Mouse (Mus musculus) midbrain, embryonic 16.5 days (tissue): ENCODE data around the gene Ppfibp2. TPM values are rescaled to one million over a fixed set of nuclear protein-coding genes. Genes with fewer than 3 reads are reported as not detected.
A peak's percentile ranks its signal among the peaks of the same experiment; 100 is the strongest.

Experiments
- ATAC-seq: fragments of 200-750 bp; cut with Nextera tagmentation; 2 replicates; pipeline ENCODE4 v1.8.0; 2017; ENCODE audit warnings: moderate TSS enrichment
- H3K27ac ChIP-seq: fragments of 300-500 bp; sonication (generic); 2 replicates; pipeline ENCODE4 v1.5.1; 2014; ENCODE audit warnings: mild to moderate bottlenecking, low read length, mixed read lengths
- H3K27me3 ChIP-seq: fragments of 300-500 bp; sonication (generic); 2 replicates; pipeline ENCODE4 v1.6.1; 2014; ENCODE audit warnings: low read depth, low read length, mixed read lengths; ENCODE audit not compliant: control insufficient read depth, insufficient read depth
- H3K36me3 ChIP-seq: fragments of 300-500 bp; sonication (generic); 2 replicates; pipeline ENCODE4 v1.6.1; 2014; ENCODE audit warnings: mild to moderate bottlenecking, low read length, moderate library complexity, mixed read lengths; ENCODE audit not compliant: control insufficient read depth, insufficient read depth
- H3K4me1 ChIP-seq: fragments of 300-500 bp; sonication (generic); 2 replicates; pipeline ENCODE4 v1.6.1; 2014; ENCODE audit warnings: mild to moderate bottlenecking, low read length, mixed read lengths; ENCODE audit not compliant: control insufficient read depth, insufficient read depth
- H3K4me2 ChIP-seq: fragments of 300-500 bp; sonication (generic); 2 replicates; pipeline ENCODE4 v1.6.1; 2014; ENCODE audit warnings: mild to moderate bottlenecking, low read length, mixed read lengths
- H3K4me3 ChIP-seq: fragments of 300-500 bp; sonication (generic); 2 replicates; pipeline ENCODE4 v1.5.1; 2014; ENCODE audit warnings: low read depth, mild to moderate bottlenecking, low read length, moderate library complexity, mixed read lengths
- H3K9ac ChIP-seq: fragments of 300-500 bp; sonication (generic); 2 replicates; pipeline ENCODE4 v1.6.1; 2014; ENCODE audit warnings: low read depth, low read length, mixed read lengths
- H3K9me3 ChIP-seq: fragments of 300-500 bp; sonication (generic); replicated peaks from 2 replicates; pipeline ENCODE4 v1.6.1; 2014; ENCODE audit warnings: mild to moderate bottlenecking, low read length, mixed read lengths; ENCODE audit not compliant: control insufficient read depth, poor library complexity, severe bottlenecking
- WGBS: fragments of 180-500 bp; shearing (Covaris S2); extraction: QIAGEN DNeasy Blood & Tissue Kit; methylation state at CpG from one replicate; pipeline ENCODE4 v1.1.7; 2014; 5-methylcytosine and 5-hydroxymethylcytosine counted together
- polyA plus RNA-seq: library from polyadenylated mRNA; unstranded; fragments of >200 nt; fragmentation: Nextera tagmentation; extraction: Ambion mirVana; gene quantifications from 2 replicates; pipeline ENCODE4 v1.2.1, GENCODE M21; 2015

Ppfibp2 gene
- polyA plus RNA-seq, 1 experiment from 2014 or later: 1.4 TPM

DNA sequence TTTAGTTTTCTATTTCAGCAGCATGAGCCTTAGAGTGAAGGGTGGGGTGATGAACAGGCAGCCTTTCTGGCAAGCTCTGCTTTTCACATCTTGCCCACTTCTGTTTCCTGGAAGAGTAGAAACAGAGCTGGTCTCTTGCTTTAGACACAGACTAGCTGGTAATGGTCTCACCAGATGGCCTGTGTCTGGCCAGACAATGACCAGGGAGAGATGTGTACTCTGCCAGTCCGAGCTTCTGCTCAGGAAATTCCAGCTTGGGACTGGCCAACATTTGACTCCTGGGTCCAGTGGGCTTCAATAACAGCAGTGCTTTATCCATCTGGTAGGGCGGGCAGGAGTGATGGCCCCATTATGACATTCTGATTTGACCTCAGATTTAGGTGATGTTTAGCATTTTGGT, 150.1 kb downstream of the Ppfibp2 start:
- no peak for ATAC-seq
- H3K27me3 ChIP-seq: no peaks in the 10 kb centered on the region
- no peak overlapping the region for H3K9ac ChIP-seq
- H3K36me3 ChIP-seq: no peaks in the 10 kb centered on the region
- no peak overlapping the region for H3K4me2 ChIP-seq
- no peaks in the 10 kb centered on the region for H3K4me1 ChIP-seq
- H3K4me3 ChIP-seq: no peak overlapping the region
- H3K9me3 ChIP-seq: no peaks in the 10 kb centered on the region
- H3K27ac ChIP-seq: no peak overlapping the region
- 76% methylated on average over 2 of the region's 2 CpGs for WGBS

DNA sequence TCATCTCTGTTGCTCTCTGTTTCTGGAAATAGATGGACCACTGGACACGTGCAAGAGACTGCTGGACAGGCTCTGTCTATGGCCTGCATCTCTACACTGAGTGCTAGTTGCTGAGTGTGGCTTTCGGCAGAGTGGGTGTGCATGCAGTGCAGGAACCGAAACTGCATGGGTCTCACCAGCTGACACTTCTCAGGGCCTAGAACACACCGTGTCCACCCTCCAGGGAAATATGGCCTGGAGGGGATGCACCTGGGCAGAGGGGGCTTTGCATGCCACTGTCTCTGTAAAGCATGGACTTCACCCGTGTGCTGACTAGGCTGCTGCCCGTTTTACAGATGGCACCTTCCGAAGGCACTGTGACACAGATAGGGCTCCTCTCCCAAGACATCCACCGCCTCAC, 151.0 kb downstream of the Ppfibp2 start:
- no peaks in the 10 kb centered on the region for H3K4me1 ChIP-seq
- H3K9me3 ChIP-seq: no peaks in the 10 kb centered on the region
- no peaks in the 10 kb centered on the region for H3K36me3 ChIP-seq
- H3K27ac ChIP-seq: no peak overlapping the region
- no peak overlapping the region for H3K4me2 ChIP-seq
- H3K27me3 ChIP-seq: no peaks in the 10 kb centered on the region
- ATAC-seq: no peak
- H3K9ac ChIP-seq: no peak overlapping the region
- H3K4me3 ChIP-seq: no peak overlapping the region
- 90% methylated on average over 8 of the region's 8 CpGs for WGBS

DNA sequence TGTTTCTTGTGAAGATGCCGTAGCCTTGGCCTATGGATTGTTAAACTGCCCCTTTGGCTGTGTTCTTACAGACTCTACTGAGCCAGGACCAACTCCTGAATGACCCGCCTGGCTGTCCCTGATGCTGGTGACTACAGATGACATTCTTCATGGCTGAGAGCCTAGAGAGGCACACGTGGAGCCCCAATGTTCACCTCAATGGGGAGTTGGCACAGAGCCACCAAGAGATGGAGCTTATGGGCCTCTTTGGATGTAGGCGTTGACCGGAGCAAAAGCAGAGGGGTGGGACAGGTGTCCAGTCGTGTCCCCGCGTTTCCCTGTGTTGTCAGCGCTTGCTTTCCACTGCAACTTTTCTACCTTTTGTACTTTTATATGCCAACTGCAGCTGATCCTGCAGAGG, 152.5 kb downstream of the Ppfibp2 start:
- no peak for ATAC-seq
- Histone ChIP-seq H3K9ac (no peak overlapping the region), H3K4me2 (no peak overlapping the region), H3K4me1 (no peaks in the 10 kb centered on the region), H3K9me3 (no peaks in the 10 kb centered on the region), H3K4me3 (no peak overlapping the region), H3K36me3 (no peaks in the 10 kb centered on the region), H3K27me3 (no peaks in the 10 kb centered on the region), H3K27ac (no peak overlapping the region)
- 89% methylated on average over 9 of the region's 9 CpGs for WGBS

DNA sequence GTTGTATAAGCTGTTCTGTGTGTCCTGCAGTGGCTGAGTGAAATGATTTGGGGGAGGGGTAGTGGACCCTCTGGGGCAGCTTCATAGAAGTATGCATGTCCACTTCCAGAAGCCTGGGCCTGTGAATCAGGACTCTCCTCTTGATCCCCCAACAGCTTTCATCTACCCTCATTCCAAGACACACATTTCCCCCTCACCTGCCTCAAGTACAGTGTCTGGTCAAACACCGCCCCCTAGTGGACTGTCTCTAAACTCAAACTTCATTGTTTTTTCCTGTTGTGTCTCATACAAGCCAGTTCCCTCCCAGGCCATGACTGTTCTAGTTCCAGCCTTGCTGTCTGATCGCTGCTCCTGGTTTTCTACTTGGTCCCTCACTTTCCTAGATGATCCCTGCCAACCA, 152.9 kb downstream of the Ppfibp2 start:
- Histone ChIP-seq H3K27me3 (no peaks in the 10 kb centered on the region), H3K27ac (no peak overlapping the region), H3K4me1 (no peaks in the 10 kb centered on the region), H3K9me3 (no peaks in the 10 kb centered on the region), H3K4me2 (no peak overlapping the region), H3K9ac (no peak overlapping the region), H3K4me3 (no peak overlapping the region), H3K36me3 (no peaks in the 10 kb centered on the region)
- ATAC-seq: peak; percentile 53; the same call in 1 of the 2 replicates
- WGBS: 19% methylated on average over 2 of the region's 2 CpGs

DNA sequence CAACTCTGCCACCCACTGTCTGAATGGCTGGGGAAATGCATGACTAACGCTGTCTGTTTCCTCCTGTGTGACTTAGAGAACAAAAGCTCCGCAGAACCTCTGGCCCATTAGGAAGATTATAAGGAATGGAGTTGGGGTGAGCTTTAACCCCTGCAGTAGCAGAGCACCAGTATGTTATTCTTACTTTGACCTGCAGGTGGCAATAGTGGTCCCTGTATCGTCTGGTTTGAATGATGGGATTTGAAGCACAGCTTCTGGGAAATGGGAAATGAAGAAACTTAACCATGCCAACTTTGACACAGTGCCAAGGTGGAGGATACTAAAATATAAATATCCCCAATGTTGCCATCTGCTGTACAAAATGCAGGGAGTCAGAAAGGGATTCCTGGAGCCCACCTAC, 154.3 kb downstream of the Ppfibp2 start:
- 3% methylated on average over 3 of the region's 3 CpGs for WGBS
- no peaks in the 10 kb centered on the region for H3K27me3 ChIP-seq
- H3K36me3 ChIP-seq: no peaks in the 10 kb centered on the region
- H3K4me3 ChIP-seq: no peak overlapping the region
- ATAC-seq: peak; percentile 46
- H3K9ac ChIP-seq: no peak overlapping the region
- H3K27ac ChIP-seq: no peak overlapping the region
- H3K9me3 ChIP-seq: no peaks in the 10 kb centered on the region
- H3K4me2 ChIP-seq: no peak overlapping the region
- H3K4me1 ChIP-seq: no peaks in the 10 kb centered on the region

DNA sequence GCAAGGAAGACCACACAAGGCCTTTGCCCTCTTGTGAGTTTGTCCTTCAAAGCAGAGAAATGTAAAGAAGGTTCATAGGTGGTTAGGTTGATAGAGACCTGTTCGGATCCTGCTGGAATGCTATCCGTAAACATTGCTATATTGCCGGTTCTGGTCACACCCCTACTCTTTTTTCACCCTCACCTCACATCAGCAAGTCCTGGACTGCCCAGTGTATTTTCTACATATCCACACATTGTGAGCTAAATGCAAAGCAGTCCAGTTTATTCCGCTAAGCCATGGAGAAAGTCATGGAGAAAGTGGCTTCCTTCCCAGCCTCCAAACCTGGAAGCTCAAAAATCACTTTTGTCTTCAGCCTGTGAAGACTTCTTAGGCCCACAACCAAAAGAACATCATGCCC, 154.7 kb downstream of the Ppfibp2 start:
- H3K9ac ChIP-seq: no peak overlapping the region
- no peak overlapping the region for H3K4me3 ChIP-seq
- WGBS: 90% methylated on average over 4 of the region's 4 CpGs
- no peak overlapping the region for H3K27ac ChIP-seq
- no peak overlapping the region for H3K4me2 ChIP-seq
- no peaks in the 10 kb centered on the region for H3K36me3 ChIP-seq
- H3K27me3 ChIP-seq: no peaks in the 10 kb centered on the region
- ATAC-seq: no peak
- no peaks in the 10 kb centered on the region for H3K4me1 ChIP-seq
- no peaks in the 10 kb centered on the region for H3K9me3 ChIP-seq

DNA sequence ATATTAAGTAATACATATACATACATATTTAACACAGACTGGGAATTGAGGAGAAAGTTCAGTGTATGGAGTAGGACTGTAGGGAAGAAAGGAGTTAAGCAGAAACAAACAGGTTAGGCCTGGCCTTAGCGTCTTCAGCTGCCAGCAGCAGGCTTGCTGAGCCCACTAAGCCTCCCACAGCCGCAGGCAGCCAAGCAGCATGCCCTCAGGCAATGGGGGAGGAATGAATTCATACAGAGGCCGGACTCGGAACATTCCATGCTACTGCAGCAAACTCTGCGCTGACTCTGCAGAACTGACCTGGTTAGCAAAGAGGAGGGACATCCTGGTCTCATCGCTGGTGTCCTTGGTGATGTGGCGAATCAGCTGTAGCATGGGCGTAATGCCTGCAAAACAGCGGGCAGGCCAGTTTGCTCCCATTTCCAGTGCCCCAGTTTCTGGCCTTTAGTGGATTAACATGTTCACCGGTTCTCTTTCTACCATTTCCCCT, 157.1 kb downstream of the Ppfibp2 start:
- Histone ChIP-seq H3K4me3 (no peak overlapping the region), H3K27ac (no peak overlapping the region), H3K4me2 (no peak overlapping the region), H3K4me1 (no peaks in the 10 kb centered on the region), H3K27me3 (no peaks in the 10 kb centered on the region), H3K9ac (no peak overlapping the region), H3K9me3 (no peaks in the 10 kb centered on the region), H3K36me3 (no peaks in the 10 kb centered on the region)
- ATAC-seq: no peak
- WGBS: 69% methylated on average over 10 of the region's 10 CpGs

DNA sequence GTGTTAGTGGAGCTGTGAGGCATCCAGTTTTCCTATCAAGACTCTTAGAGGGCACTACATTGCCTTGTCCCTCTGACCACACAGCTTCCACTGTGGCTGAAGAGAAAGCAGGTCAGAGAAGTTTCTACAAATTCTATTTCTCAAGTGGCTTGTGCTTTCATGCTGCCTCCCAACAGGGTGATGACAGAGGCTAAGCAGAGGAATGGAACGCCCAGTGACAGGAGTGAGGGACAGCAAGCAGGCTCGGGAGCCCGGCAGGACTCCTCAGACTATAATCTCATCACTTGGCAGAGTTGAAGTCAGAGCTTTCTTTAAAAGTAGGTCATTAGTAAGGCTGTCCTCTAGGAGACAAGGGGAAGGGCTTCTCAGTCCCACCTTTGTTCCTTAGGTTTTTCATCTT, 160.9 kb downstream of the Ppfibp2 start:
- H3K9me3 ChIP-seq: no peaks in the 10 kb centered on the region
- 69% methylated on average over 3 of the region's 3 CpGs for WGBS
- H3K4me1 ChIP-seq: peaks cover 5% of the 10 kb centered on the region; the same call in 1 of the 2 replicates
- H3K9ac ChIP-seq: no peak overlapping the region
- H3K27ac ChIP-seq: no peak overlapping the region
- no peak overlapping the region for H3K4me3 ChIP-seq
- H3K4me2 ChIP-seq: no peak overlapping the region
- ATAC-seq: no peak
- no peaks in the 10 kb centered on the region for H3K36me3 ChIP-seq
- H3K27me3 ChIP-seq: no peaks in the 10 kb centered on the region

DNA sequence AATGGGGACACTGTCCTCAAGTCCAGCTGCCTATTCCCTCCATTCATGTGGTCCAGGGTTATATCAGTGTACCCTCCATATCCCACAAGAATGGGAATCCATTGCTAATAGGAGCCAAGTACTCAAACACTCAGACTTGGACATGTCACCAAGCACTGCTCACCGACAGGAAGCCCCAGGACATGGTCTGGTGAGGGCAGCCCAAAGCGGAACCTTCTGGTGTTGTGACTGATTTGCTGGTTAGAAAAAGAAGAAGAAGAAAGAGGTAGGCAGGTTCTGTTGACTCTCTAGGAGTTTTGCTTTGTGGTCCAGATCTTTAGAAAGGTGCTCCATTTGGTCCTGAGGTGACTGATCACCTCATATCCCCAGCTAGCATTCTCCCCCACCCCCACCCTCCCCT, 161.7 kb downstream of the Ppfibp2 start:
- Histone ChIP-seq H3K9ac (no peak overlapping the region), H3K36me3 (no peaks in the 10 kb centered on the region), H3K4me2 (no peak overlapping the region), H3K9me3 (no peaks in the 10 kb centered on the region), H3K27me3 (no peaks in the 10 kb centered on the region), H3K27ac (no peak overlapping the region), H3K4me3 (no peak overlapping the region), H3K4me1 (peaks cover 5% of the 10 kb centered on the region; the same call in 1 of the 2 replicates)
- ATAC-seq: no peak
- WGBS: 92% methylated on average over 2 of the region's 2 CpGs
